Mouse (Mus musculus) MEL-GATA-1-ER (cell line): ENCODE results near the gene Tgfbi.

ENCODE experiments used
- DNase-seq: peaks from one replicate; pipeline ENCODE4 v3.0.0-alpha.2; 2012; ENCODE audit warnings: low read depth; ENCODE audit errors: extremely low read depth

Tgfbi gene

DNA sequence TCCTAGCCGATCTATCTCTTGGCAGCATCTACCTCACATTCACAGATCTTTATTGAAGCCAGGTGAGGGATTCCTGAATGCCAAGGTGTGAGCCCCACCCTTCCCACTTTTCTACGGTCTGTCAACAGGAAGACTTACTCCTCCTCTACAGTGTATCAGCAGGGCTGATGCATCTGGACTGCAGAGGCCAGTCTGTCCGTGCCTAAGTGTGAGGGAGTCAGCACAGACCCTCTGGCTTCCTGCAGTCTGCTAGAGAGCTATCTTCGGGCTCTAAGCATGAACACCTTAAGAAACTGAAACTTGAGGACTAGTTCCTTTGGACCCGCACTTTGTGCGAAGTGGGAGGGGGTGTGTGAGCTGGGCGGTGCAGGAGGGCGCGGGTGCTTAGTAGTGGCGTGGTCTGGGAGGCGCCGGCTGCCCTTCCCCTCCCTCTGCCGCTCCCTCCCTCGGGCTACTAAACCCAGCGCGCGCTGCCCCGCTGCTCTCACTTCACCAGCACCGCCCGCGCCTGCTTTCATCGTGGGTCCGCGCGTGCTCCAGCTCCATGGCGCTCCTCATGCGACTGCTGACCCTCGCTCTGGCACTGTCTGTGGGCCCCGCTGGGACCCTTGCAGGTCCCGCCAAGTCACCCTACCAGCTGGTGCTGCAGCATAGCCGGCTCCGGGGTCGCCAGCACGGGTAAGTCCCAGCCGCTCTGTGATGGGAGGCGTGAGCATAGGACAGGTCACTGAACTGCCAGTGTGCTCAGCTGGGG is at the start of gene Tgfbi:
Gene Tgfbi (plus strand): TSS at position 421 of the 754 bp plus-strand sequence.
- DNase-seq = no peak

DNA sequence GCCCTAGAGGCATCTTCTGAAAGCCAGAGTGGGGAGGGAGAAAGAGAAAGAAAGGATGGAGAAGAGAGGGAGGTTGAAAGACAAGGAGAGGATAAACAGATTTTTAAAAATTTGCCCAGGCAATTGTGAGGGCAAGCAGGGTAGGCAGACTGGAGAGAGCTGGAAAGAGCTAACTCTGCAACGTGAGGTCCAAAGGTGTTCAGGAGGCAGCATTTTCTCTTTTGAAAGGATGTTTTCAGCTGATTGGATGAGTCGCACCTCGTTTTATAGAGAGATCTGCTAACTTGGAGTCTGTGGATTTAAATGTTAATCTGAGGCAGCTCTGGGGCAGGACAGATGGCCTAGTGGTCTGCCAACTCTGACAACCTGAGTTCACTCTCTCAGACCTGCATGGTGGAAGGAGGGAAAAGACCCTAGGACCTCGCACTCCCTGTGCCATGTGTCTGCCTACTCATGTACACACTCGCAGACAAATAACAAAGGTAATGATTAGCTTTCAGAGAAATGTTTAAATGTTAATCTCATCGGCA is 49.4 kb upstream of the Tgfbi start:
- DNase-seq = no peak

DNA sequence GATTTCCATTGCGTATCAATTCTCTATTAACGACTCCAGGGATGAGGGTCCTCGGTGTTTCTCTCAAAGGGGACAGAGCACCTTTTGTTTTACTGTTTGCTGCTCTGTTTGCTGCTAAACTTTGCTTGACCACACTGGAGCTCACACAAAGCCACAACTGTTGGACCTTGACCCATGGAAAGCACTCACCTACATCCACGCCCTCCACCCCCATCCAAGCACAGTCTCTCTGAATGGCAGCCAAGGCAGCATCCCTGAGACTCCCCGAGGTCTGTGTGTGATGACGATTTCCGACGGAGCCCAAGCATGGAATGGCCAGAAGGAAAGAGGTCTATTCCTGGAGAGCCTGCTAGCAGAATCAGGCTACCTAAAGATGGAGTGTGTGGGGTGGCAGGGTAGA is 48.2 kb upstream of the Tgfbi start:
- DNase-seq = no peak

DNA sequence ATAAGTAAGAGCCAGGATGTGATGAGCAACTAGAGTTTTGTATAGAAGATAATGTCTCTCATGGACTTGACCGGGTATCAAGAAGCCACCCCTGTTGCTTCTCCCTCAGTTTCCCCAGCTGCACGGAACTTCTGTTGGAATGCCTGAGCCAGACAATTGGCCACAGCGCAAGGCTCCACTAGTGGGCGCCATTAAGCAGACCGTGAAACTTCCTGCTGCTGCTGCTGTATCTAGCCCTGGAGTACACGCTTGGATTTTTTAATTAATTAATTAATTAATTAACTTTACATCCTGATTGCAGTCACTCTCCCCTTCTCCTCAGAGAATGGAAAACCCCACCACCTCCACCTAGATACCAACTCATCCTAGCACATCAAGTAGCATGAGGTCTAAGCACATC is 46.2 kb upstream of the Tgfbi start:
- no peak for DNase-seq

DNA sequence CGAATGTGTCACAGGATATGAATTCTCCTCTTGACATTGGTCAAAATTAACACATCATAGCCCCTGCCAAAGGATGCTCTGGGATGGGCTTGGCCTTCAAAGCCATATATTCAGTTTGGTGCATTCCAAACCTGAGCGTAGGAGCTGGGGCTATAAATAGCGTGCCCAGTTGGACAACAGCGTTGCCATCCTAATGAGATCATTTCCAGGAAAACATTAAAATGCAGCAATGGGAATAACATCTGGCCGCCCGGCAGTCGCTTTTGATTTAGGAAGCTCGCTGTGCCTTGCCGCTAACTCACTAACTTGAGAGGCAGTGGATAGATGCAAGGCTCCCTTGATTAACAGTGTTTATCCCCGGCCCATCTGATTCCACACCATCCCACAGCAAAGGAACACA is 43.0 kb upstream of the Tgfbi start:
- no peak for DNase-seq

DNA sequence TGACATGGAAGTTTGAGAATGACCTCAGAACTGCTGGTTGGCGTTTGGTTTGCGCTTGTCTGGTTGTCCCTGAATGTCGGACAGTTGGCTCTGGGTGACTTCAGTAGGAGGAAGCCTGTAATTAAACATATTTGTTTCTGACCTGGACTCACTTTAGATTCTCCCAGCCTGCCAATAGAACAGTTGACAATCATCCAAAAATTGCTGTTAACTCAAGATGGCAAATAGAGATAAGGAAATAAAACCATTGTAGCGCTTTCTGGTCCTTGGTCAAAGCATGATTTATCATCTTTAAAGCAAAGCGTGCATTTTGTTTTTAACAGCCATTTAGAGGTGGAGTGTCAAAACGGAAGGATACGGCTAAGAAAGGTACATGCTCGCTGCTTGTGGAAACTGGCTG is 37.7 kb upstream of the Tgfbi start:
- no peak for DNase-seq

DNA sequence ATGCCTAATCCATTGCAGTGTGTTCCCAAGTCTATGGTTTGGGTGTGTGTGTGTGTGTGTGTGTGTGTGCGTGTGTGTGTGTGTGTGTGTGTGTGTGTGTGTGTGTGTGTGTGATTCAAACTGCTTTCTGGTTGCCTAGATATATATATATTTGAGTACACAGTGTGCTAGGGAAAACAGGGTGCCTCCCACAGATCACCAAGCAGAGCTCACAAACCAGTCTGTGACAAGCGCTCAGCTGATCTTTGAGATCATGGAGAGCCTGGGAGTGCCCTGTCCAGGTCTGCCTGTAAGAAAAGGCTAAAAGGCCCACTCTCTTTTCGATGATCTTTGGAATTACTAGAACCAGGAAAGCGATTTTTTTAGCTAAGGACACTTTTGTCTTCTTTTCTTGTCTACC is 34.2 kb upstream of the Tgfbi start:
- no peak for DNase-seq

DNA sequence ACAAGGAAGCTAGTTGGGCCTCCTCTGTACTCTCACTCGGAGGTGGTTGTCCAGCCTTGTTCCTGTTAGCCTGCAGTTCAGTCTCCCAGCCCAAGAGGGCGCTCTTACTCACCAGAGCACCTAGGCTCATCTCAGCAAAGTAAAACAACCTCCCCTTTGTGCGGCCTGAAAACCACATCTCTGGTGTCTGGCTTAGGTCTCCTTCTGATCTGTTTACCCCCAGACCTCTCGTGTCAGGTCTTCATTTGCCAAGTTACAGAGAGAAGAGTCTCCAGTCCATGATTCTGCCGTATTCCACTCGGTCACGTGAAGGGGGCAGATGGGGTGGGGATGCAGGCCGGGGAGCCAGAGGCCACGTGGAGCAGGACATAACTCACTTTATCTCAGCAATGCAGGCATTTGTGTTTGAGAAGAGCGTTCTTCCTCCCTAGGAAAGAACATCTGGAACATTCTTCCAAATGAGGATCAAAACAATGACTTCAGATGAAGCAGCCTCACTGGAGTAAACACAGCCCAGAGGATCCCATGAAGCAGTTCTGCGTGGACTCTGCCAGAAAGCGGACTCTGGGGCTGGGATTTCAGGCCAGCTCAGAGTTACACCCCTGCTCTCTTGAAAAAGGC is 33.5 kb upstream of the Tgfbi start:
- no peak for DNase-seq

DNA sequence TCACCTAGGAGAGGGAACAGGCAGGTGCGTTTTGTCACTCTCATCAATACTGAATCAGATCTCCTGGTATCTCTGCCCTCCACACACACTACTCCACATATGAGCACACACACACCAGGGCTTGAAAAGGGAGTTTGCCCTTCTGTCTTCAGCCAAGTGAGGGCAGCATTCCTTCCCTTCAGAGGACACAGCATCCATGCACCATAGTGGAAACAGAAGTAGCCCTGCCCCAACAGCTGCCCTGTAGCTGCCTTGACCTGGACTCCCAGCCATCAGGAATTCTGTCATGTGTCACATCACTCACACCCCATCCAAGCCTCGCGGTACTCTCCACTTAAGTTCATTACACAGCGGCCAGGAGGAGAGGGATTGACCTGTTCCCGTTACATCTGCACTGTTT is 31.2 kb upstream of the Tgfbi start:
- no peak for DNase-seq

DNA sequence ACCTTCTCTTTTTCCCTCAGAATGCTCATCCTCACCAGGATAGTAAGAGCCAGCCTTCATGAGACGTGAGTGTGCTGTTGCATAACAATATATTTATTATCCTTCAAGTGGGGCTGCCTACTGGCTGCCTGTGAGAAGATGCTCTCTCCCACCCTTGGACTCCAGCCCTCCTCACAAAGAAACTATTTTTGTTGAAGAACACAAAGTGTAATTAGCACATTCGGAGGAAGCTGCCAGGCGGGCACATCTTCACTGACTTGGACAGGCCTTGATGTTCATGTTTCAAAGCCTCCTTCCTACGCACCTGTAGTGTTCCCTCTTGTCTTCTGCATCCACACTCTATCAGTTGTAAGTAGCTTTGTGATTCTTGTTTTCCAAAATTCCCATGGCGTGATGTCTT is 28.9 kb upstream of the Tgfbi start:
- no peak for DNase-seq

DNA sequence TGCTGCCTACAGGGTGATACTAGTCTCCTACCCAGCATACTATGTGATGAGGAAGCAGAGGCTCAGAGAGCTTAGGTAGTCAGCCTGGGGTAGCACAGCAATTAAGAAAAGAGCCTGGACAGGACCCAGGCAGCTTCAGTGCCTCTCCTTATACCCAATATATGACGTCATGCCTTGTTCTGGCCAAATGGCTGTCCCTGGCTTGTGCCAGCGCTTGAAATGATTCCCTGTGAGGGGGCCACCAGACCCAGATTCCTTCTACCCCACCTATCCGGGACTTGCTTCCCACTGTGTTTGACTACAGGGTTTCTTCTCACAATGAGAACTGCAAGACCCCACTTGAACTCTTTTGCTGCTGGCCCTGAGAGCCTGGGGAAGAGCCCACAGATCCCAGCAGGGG is 27.8 kb upstream of the Tgfbi start:
- DNase-seq = no peak

DNA sequence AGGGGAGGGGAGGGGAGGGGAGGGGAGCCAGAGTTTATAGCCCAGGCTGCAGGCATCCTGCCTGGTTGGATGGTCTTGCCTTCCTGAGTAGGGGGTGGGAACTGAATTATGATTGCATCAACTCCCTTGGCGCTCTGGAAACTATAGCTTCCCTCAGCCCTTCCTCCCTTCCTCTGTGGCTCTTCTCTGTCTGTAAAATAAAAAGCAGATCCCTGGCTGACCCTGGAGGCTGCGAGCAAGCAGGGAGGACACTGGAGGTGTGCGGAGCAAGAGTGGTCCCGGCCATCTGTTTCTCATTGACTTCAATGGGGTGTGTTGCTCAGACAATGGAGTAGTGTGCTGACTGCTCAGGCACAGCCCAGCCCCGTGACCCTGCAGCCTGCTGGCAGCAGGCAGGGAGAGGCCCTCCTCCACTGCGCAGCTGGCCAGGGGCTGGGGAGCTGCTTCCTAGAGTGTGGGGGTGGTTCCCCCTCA is 27.3 kb upstream of the Tgfbi start:
- no peak for DNase-seq

DNA sequence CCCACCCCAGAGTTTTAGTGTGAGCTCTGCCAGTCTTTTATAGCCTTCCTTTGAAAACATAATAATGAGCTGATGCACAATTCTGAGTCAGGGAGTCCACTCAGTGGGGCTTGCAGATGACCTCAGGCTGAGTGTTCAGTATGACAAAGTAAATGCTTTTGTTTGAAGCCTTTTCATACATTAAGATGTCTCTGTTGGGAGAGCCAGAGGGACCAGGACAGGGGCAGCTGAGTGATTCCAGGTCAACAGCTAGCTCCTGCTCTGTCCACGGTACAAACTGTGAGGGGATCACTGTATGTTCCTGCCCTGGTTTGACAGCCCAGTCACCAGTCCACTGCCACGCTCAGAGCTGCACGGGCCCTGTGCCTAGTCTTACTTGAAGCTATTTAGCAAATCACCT is 26.6 kb upstream of the Tgfbi start:
- no peak for DNase-seq

DNA sequence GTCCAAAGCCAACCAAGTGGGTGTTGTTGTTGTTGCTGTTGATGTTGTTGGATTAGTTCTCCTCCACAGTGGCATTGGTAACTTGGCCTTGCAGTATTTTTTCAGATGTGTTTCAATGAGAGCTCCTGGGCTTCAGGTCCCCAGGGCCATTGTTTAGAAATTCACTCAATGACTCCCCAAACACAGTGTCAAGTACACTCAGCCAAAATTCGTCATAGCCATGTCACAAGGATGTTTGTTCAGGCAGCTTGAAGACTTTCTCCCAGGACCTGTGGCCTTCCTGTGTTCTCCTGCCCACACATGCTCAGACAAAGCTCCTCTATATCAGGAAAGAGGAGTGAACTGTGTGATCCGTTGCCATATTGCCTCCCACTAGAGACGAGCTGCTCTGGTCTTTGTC is 23.3 kb upstream of the Tgfbi start:
- DNase-seq = no peak

DNA sequence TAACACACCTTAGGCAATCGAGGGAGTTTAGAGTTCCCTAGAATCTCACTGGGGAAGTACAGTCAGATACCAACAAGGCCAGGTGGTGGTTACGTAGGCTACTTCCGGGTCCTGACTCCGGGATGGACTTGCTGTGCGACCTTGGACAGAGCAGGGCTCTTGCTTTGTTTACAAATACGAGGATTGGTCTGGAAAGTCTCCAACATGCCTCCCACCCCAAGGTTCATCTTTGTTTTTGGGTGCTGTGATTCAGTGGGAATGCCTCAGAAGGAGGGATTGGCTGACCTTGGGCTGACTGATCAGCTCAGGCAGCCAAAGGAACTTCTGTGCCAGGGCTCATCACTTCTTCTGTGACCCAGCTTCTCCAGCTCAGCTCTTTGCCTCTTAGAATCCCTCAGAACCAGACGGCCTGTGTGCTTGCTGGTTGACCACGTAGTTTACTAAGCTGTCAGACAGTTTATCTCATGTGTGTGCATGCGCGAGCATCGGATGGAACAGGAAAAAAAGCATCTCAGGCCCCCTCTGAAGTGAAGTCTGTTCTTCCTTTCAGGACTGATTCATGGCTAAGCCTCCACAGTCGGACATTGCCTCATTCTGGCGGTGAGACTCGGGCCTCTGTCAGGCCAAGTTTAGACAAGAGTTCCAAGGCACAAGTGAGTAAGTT is 20.7 kb upstream of the Tgfbi start:
- DNase-seq = no peak

DNA sequence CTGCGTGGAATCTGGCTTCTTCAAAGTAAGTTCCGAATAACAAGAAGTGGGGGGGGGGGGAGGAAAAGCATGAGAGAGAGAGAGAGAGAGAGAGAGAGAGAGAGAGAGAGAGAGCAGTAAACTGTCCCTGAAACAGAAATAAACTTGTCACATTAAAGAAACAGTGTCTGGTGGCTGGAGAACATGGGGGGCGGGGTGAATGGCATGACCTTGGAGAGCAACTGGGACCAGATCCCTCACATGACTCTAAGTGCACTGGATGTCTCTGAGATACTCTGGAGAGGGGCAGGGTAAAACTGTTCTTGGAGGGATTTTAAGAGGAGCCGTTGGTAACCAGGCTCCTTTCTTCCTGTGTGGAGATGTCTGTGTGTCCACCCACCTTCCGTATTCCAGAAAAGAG is 19.1 kb upstream of the Tgfbi start:
- no peak for DNase-seq

DNA sequence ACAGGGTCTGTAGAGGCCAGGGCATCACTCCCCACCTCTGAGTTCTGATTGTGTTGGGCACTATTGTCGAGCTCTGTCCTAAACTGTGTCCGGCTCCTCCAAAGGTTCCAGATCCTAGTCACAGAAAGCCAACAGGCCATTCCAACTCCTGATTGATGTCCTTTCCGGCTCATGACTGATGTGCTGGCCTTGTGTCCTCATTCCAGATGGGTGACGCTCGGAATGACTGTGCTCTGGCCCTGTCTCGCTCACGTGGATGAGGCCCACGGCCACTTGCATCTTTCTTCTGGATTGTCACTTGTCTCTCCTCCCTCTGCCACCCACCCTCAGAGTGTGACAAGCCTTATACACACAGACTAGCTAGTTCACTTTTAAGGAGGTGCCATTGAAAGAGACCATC is 18.1 kb upstream of the Tgfbi start:
- no peak for DNase-seq

DNA sequence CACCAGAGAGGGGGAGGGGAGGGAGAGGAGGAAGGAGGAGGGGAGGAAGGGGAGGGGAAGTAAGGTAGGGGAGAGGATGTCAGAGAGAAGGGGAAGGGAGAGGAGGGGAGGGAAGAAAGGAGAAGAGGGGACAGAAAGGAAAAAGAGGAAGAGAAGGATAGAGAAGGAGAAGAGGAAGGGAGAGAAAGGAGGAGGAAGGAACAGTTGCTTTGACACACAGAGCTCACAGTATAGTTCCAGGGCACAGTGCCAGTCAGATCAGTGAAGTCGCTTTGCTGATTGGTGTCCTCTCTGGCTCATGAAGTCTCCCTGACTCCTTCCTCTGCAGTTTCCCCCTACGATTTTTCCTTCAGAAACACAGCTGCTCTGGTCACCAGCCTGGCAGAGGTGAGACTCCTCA is 17.4 kb upstream of the Tgfbi start:
- DNase-seq = no peak

DNA sequence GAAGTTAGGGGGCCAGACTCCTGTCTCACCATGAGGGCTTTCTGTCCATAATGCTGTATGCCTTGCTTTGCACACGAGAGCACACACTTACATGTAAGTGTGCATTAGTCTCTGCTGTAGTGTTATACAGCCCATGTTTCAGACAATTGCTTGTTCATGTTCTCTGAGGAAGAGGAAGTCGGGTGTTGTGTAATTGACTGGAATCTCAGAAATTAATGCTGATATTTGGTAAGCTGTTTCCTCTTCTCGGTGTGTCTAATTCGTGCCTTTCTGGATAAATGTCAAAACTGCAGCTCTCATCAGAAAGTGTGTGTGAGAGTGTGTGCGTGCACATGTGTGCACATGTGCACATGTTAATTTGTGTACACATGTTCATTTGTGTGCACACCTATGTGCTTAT is 16.1 kb upstream of the Tgfbi start:
- DNase-seq = no peak

DNA sequence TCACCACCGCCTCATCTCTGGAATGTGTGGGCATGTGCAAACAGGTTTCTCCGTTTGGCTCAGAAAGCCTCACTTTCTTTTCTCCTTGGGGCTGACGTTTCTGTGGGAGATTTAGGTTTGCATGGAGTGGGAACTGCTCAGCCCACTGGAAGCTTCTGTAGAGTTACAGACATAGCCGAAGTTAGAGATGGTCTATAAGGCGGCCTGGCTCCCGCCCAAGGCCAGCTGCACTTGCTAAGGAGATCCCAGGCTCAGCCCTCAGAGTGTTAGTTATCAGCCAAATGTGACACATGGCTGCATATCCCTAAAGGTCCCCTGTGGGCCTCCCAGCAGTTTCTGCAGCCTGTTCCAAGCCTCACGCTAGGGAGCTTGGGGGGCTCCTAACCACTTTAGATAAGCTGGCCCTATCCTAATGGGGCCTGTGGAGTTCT is 15.3 kb upstream of the Tgfbi start:
- no peak for DNase-seq

DNA sequence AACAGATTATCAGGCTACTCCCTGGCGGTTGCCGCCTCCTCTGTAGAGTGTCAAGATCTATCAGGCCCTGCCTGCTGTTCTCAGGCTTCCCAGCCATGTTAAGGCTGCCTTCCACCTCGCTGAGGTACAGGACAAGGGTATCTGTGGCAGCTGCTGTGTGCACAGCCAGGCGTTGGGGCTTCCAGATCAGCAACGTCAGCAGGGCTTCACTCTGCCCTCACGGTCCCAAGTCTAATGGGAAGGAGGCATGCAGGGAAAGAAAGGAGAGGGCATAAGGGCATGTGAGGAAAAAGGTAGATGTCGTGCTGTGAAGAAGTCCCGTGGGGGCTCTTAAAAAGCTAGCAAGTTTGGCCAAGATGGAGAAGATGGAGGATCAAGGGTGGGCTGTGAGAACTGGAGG is 14.1 kb upstream of the Tgfbi start:
- no peak for DNase-seq

DNA sequence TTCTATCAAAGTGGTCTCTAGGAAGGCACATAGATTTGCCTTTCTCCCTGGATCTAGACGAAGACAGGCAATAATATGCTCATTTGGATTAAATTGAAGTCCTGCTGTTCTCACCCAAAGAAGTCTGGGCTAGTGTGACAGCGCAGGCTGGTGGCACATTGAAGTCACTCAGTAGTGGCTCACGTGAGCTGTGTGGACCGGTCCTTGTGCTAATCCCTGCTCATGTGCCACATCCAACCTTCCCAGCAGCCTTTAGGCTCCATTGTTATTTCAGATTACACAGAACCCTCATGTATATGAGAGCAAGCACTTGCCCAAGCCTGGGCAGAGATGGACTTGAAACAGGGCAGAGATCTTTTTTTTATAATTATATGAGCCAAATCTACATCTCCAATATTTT is 12.0 kb upstream of the Tgfbi start:
- DNase-seq = no peak
